Mouse (Mus musculus) spleen, postnatal 36 days (tissue): ENCODE measurements around the gene Tjp1.

Experiments used
- DNase-seq, 2 experiments: peaks; one replicate each; pipeline ENCODE4 v3.0.0; 2022; ENCODE audit warnings: low spot score in 2 of 2, mixed read lengths in 1 of 2

Gene Tjp1

GRCm38 (mm10) chr7:65527071-65528007, at the start of gene Tjp1:
TSS of gene Tjp1 (minus strand) at chr7:65527781.
- no peak for DNase-seq

GRCm38 (mm10) chr7:65577118-65577517, 49.5 kb upstream of the Tjp1 start:
- DNase-seq: no peak

- no peak for DNase-seq
These were observed 45.1 kb upstream of the Tjp1 start for GRCm38 (mm10) chr7:65572731-65573130.

GRCm38 (mm10) chr7:65570691-65571090, 43.1 kb upstream of the Tjp1 start:
- DNase-seq: no peak

GRCm38 (mm10) chr7:65555996-65556395, 28.4 kb upstream of the Tjp1 start:
- DNase-seq: no peak

GRCm38 (mm10) chr7:65545741-65546140, 18.2 kb upstream of the Tjp1 start:
- DNase-seq: no peak

DNA sequence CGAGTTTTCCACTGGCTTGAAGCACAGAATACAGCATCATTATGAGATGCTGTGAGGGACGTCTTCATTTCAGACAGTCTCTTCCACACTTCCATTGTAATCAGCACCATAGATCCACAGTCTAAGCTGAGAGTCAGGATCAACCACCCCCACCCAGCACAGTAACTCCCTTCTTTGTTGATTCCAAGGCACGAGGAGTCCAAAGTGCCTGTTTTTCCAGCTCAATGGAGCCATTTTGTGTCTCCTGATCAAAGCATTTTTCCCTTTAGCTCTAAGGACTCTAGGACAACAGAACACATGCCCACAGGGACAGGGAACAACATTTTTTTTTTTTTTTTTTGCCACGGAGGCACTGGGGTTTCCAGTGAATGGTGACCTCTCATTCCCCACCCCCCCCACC, 5.1 kb upstream of the Tjp1 start:
- no peak for DNase-seq

GRCm38 (mm10) chr7:65523116-65523515, 4.5 kb downstream of the Tjp1 start:
- no peak for DNase-seq

DNA sequence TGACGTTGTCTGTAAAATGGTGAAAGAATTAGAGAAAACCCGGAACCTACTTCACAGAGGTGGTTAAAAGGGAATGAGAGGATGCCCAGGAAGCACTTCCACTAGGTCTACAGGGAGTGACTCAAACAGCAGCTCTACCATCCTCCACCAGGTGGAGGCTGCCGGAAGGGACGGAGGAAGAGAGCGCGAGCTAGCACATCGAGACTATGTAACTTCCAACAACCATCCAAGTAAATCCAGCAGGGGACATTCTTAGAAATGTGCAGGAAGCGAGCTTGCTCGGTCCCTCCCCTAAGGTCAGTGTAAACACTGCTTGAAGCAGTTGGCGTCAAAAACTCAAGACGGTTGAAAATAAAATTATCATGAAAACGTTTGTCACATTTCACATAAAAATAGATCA, 5.1 kb downstream of the Tjp1 start:
- DNase-seq: no peak

DNA sequence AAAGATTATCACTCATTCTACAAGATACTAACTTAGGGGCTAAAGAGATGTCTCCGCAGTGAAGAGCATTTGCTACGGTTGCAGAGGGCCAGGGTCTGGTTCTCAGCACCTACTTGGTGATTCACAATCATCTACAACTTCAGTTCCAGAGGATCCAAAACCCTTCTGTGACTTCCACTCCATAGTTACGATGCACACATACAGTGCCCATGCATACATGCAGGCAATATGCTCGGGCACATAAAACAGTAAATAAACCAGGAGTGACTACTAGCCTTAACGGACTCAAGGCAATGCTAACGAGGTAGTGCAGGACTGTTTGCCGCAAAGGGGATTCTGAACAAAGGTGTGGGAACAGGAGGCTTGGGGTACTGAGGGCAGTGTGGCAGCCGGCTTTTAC, 7.0 kb downstream of the Tjp1 start:
- no peak for DNase-seq

DNA sequence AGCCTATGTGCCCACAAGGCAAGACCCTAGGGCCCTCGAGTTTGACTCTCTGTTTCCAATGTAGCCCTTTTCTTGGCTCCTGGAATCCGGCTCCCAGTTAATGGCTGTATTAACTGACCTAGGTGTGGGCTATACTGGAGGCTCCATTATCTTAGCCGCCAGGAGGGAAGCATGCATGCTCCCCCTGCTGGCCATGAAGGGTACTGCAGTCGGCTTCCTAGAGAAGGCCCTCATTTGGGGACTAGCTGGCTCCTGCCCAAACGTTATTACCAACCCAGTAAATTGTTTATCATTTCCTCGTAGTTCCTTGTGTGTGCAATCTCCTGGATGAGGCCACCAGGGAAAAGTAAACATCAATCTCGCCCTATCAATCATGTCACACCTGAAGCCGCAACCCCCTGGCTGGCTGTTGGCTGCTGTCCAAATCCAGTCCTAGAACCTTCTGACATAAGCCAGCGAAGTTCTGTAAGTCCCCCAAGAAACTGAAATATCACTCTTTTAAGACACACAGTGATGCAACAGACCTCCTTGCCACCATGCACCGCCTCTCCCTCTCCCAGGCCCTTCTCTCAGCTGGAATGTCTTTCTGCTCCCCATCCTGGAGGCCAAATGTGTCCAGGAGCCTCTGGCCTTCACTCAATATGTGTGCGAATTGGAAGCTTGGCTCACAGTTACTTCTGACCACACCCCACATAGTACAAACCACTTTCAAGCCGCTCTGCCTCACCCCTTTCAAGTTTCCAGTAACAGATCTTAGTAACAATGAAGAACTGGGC, 7.6 kb downstream of the Tjp1 start:
- DNase-seq: no peak

DNA sequence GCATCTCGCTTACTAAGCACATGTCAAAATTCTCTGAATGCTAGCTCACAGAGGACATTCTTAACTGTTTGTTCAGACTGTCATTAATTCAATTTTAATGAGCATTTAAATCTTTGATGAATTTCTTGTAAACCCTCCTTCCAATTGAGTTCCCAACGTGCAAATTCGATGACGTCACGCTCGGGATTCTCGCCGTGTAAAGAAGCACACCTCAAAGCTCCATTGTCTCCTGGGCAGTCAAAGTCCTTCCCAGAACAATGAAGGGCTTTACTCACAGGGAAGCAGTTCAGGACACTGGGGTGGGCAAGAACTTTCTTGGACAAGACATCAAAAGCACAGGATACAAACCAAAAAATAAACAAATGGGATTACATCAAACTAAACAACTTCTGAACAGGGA, 10.7 kb downstream of the Tjp1 start:
- no peak for DNase-seq

- DNase-seq: no peak
These were observed 14.0 kb downstream of the Tjp1 start for GRCm38 (mm10) chr7:65513451-65514179.

DNA sequence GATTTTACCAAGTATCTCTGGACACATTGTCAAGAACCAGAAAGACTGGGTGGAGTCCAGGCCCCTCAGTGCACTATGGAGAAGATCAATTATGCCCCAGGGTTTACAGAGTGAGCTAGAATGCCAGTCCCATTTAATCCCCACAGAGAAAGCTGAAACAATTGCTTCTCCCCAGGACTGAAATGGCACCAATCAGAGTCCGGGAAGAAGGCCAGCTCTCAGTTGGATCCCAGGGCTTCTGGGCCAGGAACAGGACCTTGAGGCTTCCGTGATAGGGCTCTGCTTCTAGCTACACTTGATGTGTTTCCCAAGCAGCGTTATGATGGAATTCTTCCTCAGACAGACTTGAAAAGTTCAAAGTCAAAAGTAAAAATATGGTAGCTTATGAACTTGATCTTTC, 18.2 kb downstream of the Tjp1 start:
- no peak for DNase-seq

GRCm38 (mm10) chr7:65507341-65507740, 20.2 kb downstream of the Tjp1 start:
- DNase-seq: no peak

- DNase-seq: no peak
These were observed 24.9 kb downstream of the Tjp1 start for GRCm38 (mm10) chr7:65502486-65503322.

GRCm38 (mm10) chr7:65500746-65501145, 26.8 kb downstream of the Tjp1 start:
- DNase-seq: peak in 1 of 2 experiments; percentile 2

DNA sequence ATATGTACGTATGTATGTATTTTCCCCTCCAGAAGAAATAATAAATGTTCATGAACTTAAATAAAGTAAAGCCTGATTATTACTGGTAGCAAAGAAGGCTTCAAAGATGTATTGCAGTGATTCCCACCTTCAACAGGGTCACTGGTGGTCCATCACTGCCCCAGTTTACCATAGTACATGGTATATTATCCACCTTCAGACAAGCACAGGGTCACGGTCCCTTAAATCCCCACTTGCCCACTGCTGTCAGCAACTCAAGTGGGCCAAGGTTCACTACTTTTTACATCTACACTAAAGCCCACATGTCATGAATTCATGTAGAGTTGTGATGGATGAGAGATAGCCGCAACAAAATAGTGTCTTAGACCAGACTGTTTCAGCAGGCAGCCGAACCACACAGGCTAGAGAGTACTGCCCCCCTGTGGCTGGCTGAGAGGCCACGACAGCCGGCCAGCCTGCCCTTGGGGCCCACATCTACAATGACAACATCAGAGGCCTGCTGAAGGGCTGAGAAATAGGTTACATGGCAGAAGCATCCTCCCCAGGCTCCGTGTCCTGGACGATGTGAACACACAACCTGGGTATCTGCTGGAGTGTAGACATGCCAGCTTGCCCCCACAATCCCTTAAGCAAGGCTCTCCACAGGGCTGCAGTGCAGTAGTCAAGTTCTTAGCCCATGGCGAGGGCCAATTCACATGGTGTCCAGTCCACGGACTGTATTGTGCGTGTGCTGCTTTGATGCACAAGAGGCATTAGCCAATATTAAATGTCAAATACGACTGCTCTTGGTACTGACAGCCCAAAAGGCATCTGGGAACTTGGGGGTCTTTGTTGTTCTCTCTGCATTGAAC, 29.6 kb downstream of the Tjp1 start:
- no peak for DNase-seq

DNA sequence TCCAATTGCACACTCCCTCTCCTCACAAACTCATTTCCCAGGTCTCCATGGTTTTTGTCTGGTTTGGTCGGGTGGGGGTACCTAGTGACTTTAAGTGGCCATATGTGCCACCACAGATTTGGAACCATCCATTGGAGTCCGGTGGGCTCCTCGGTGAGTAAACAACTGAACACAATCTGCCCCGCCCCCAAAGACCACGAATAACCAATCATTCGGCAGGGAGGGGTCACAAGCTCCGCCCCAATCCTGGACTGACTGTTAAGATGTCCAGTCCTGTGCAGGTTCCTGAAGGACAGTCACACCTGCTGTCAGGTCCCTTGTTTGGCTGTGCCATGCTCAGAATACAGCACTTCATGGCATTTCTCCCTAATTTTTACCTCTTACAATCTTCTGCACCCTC, 37.1 kb downstream of the Tjp1 start:
- no peak for DNase-seq

DNA sequence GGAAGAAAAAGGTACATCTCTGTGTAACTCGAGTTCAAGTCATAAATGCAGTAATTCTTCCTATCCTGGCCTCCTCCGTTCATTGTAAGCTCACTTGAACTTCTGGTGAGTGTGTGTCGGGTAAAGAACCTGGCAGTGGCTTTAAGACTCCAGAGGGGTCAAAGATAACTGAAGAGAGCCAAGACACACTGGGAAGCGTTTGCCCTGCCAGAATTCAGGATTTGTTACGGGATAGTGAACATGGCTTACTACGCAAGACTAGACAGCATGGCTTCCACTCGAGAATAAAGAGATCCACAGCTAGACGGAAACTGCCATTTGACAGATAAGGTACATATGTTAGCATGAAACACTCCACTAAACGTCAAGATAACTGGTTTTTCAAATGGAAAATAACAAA, 37.8 kb downstream of the Tjp1 start:
- no peak for DNase-seq
